Mouse (Mus musculus) liver, embryonic 14.5 days (tissue): ENCODE results near the gene Cacng2. TPM values are rescaled to one million over a fixed set of nuclear protein-coding genes. Genes with fewer than 3 reads are reported as not detected.

ENCODE experiments used
- ATAC-seq: fragments of 200-750 bp; cut with Nextera tagmentation; 2 replicates; pipeline ENCODE4 v1.8.0; 2017; ENCODE audit warnings: moderate number of reproducible peaks, mild to moderate bottlenecking, moderate library complexity; ENCODE audit not compliant: insufficient read depth
- DNase-seq, 3 experiments: peaks; one replicate each; pipeline ENCODE4 v3.0.0-alpha.2; 2012 to 2013; ENCODE audit warnings: low read depth in 3 of 3, low spot score in 3 of 3
- H3K27ac ChIP-seq: fragments of 300-500 bp; sonication (generic); 2 replicates; pipeline ENCODE4 v1.5.1; 2014; ENCODE audit warnings: moderate library complexity, mild to moderate bottlenecking, control low read depth, inconsistent platforms
- H3K27me3 ChIP-seq: fragments of 300-500 bp; sonication (generic); 2 replicates; pipeline ENCODE4 v1.6.1; 2014; ENCODE audit warnings: mild to moderate bottlenecking, low read length, moderate library complexity; ENCODE audit not compliant: control insufficient read depth, insufficient read depth
- H3K36me3 ChIP-seq: fragments of 300-500 bp; sonication (generic); replicated peaks from 2 replicates; pipeline ENCODE4 v1.6.1; 2014; ENCODE audit warnings: low read depth; ENCODE audit not compliant: control insufficient read depth, insufficient read depth
- H3K4me1 ChIP-seq, 2 experiments: fragments of 200-500 bp in 1 of 2; fragments of 300-500 bp in 1 of 2; sonication (generic) in 1 of 2; replicated peaks; 2 replicates each; pipeline ENCODE4 v1.6.1; 2012 to 2014; ENCODE audit warnings: antibody characterized with exemption in 1 of 2, inconsistent platforms in 1 of 2, low read length in 1 of 2; ENCODE audit not compliant: control insufficient read depth in 2 of 2, insufficient read depth in 2 of 2
- H3K4me2 ChIP-seq: fragments of 300-500 bp; sonication (generic); 2 replicates; pipeline ENCODE4 v1.6.1; 2014; ENCODE audit warnings: low read depth, mild to moderate bottlenecking, control low read depth, moderate library complexity
- H3K4me3 ChIP-seq, 2 experiments: fragments of 200-500 bp in 1 of 2; fragments of 300-500 bp in 1 of 2; sonication (generic) in 1 of 2; 2 replicates each; pipeline ENCODE4 v1.5.1; 2012 to 2014; ENCODE audit warnings: low read depth in 2 of 2, low read length in 2 of 2, mild to moderate bottlenecking in 2 of 2, control low read depth in 1 of 2, inconsistent platforms in 1 of 2, moderate library complexity in 1 of 2; ENCODE audit not compliant: insufficient read depth in 1 of 2
- H3K9ac ChIP-seq: fragments of 300-500 bp; sonication (generic); replicated peaks from 2 replicates; pipeline ENCODE4 v1.6.1; 2014; ENCODE audit warnings: mild to moderate bottlenecking, control low read depth, moderate library complexity
- H3K9me3 ChIP-seq: fragments of 300-500 bp; sonication (generic); 2 replicates; pipeline ENCODE4 v1.6.1; 2016; ENCODE audit warnings: low read length, mixed read lengths; ENCODE audit not compliant: control insufficient read depth
- CTCF ChIP-seq: IDR thresholded peaks from 2 replicates; pipeline ENCODE4 v1.5.1; 2016; ENCODE audit warnings: antibody characterized with exemption, low read depth, control low read depth
- EP300 ChIP-seq: IDR thresholded peaks from 2 replicates; pipeline ENCODE4 v1.6.1; 2016; ENCODE audit warnings: antibody characterized with exemption, low read depth
- WGBS: fragments of 180-500 bp; shearing (Covaris S2); extraction: QIAGEN DNeasy Blood & Tissue Kit; methylation state at CpG from one replicate; pipeline ENCODE4 v1.1.7; 2014; ENCODE audit not compliant: insufficient replicate concordance; 5-methylcytosine and 5-hydroxymethylcytosine counted together
- polyA plus RNA-seq, 2 experiments: library from polyadenylated mRNA; depleted of rRNA in 1 of 2; stranded (reverse) in 1 of 2; unstranded in 1 of 2; fragments of >200 nt; fragmentation: Nextera tagmentation in 1 of 2; extraction: Ambion mirVana in 1 of 2; gene quantifications; 2 replicates each; pipeline versions ENCODE4 v1.2.1 to v1.2.3; 2012 to 2014

Cacng2 gene
- polyA plus RNA-seq, 2 experiments: not detected

DNA sequence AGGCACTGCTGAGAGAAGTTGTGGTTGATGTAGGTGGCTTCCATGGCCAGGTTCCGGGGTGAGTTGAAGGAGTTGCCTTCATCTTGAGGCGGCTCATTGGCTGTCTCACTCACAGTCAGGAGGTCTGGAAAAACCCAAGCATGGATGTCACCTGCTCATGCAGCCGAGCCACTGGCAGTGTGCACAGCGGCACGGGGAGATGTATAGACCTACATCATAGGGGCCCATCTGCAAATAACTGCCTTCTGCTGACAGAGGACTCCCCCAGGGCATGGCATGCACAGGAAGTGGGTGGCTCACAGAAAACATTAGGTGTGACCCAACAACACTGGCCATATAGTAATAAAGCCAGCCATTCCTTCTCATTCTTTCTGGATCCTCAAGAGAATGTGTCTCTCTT lies 157.4 kb downstream of the Cacng2 start:
- ATAC-seq (no peak), DNase-seq (no peak)
- no peak overlapping the region for H3K27ac ChIP-seq
- 89% methylated on average over 5 of the region's 5 CpGs for WGBS
- H3K27me3 ChIP-seq: no peaks in the 10 kb centered on the region
- H3K9me3 ChIP-seq: no peaks in the 10 kb centered on the region
- H3K4me3 ChIP-seq: no peak overlapping the region
- peaks cover 15 to 26% of the 10 kb centered on the region in 2 experiments for H3K4me1 ChIP-seq
- no peak for TF ChIP-seq CTCF
- H3K4me2 ChIP-seq: no peak overlapping the region
- peaks cover 91% of the 10 kb centered on the region for H3K36me3 ChIP-seq
- no peak overlapping the region for H3K9ac ChIP-seq

DNA sequence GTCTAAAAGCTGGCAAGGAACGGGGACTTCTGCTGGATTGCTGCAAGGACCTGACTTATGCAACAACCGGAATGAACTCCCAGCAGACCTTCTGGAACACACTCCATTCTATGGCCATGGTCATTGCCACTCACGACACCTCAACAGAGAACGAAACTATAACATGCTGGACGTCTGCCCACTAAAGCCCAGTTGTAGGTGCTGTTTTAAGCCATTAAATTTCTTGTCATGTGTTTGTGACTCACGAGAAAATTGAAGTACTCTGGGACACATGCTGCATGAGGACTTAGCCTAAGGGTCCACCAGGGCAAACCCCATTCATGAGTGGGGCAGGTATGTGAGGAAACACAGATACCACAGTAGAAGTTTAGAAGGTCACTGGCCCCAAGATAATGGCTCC lies 159.1 kb downstream of the Cacng2 start:
- H3K4me2 ChIP-seq: no peak overlapping the region
- H3K4me3 ChIP-seq: no peak overlapping the region
- H3K9ac ChIP-seq: no peak overlapping the region
- H3K4me1 ChIP-seq: peaks cover 20 to 23% of the 10 kb centered on the region in 2 experiments
- no peak for DNase-seq
- WGBS: 76% methylated on average over 6 of the region's 6 CpGs
- H3K27ac ChIP-seq: no peak overlapping the region
- H3K27me3 ChIP-seq: peaks cover 10% of the 10 kb centered on the region
- TF ChIP-seq EP300 (no peak), CTCF (no peak)
- H3K36me3 ChIP-seq: peaks cover 73% of the 10 kb centered on the region
- no peaks in the 10 kb centered on the region for H3K9me3 ChIP-seq
- no peak for ATAC-seq

DNA sequence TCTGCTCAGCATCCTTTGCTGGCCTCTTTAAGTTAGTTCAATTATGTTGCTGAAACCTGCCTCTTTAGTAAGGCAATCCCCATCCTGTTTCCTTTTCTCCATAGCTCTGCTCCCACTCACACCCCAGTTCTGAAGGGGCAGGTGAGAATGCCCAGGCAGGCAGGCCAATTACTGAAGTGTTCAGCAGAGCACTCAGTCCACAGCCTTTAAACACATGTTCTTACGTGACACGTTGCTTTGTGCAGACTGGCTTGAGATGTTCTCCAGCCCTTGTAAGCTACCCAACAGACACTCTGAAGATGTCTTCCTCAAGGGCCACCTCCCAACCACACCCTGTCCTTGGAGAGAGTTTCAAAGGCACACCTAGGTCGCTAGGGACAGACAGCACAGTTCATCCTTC lies 161.8 kb downstream of the Cacng2 start:
- H3K9ac ChIP-seq: no peak overlapping the region
- no peak overlapping the region for H3K27ac ChIP-seq
- H3K4me1 ChIP-seq: peaks cover 7 to 12% of the 10 kb centered on the region in 2 experiments
- H3K27me3 ChIP-seq: peaks cover 15% of the 10 kb centered on the region
- H3K4me2 ChIP-seq: no peak overlapping the region
- ATAC-seq (no peak), DNase-seq (no peak)
- no peaks in the 10 kb centered on the region for H3K9me3 ChIP-seq
- no peak overlapping the region for H3K4me3 ChIP-seq
- 43% methylated on average over 3 of the region's 3 CpGs for WGBS
- no peak for TF ChIP-seq EP300
- no peak for TF ChIP-seq CTCF
- H3K36me3 ChIP-seq: peaks cover 47% of the 10 kb centered on the region

GRCm38 (mm10) chr15:77957625-77958024 lies 162.2 kb downstream of the Cacng2 start:
- no peak for DNase-seq
- no peak for TF ChIP-seq EP300
- no peak for TF ChIP-seq CTCF
- 41% methylated on average over 5 of the region's 5 CpGs for WGBS
- ATAC-seq: no peak
- H3K9ac ChIP-seq: no peak overlapping the region
- H3K4me1 ChIP-seq: peaks cover 7 to 12% of the 10 kb centered on the region in 2 experiments
- no peaks in the 10 kb centered on the region for H3K9me3 ChIP-seq
- peaks cover 15% of the 10 kb centered on the region for H3K27me3 ChIP-seq
- peaks cover 42% of the 10 kb centered on the region for H3K36me3 ChIP-seq
- no peak overlapping the region for H3K4me2 ChIP-seq
- no peak overlapping the region for H3K4me3 ChIP-seq
- no peak overlapping the region for H3K27ac ChIP-seq

- peak; percentile 22; the same call in 1 of the 2 replicates for TF ChIP-seq CTCF
- no peak for TF ChIP-seq EP300
- WGBS: under 1% methylated on average over 38 of the region's 39 CpGs
- peak in 2 of 3 experiments; percentile 44 to 58 for DNase-seq
- H3K36me3 ChIP-seq: peaks cover 31% of the 10 kb centered on the region
- H3K27me3 ChIP-seq: peaks cover 15% of the 10 kb centered on the region
- peak within 1 kb of the TSS; percentile 82 for H3K4me2 ChIP-seq
- no peak within 1 kb of the TSS for H3K27ac ChIP-seq
- H3K9ac ChIP-seq: peak within 1 kb of the TSS; percentile 27; the same call in 1 of the 2 replicates
- peak within 1 kb of the TSS; percentile 29 to 50 for H3K4me3 ChIP-seq
- peak; percentile 85 for ATAC-seq
- no peaks in the 10 kb centered on the region for H3K9me3 ChIP-seq
- peaks cover 7 to 12% of the 10 kb centered on the region in 2 experiments for H3K4me1 ChIP-seq
Observed at GRCm38 (mm10) chr15:77956404-77956901, 163.4 kb downstream of the Cacng2 start, which contains the start of gene Foxred2. Foxred2 (minus strand) TSS chr15:77956722.
